Mouse (Mus musculus) hindbrain, embryonic 13.5 days (tissue): Measurements from ENCODE around the gene Vmn1r160. TPM values are rescaled to one million over a fixed set of nuclear protein-coding genes. Genes with fewer than 3 reads are reported as not detected.
"Not testable (repeated sequence)": the region's sequence is repeated elsewhere in the genome, so short reads cannot be mapped to it uniquely, and the experiment has no call there.

Experiments
- ATAC-seq: fragments of 200-750 bp; cut with Nextera tagmentation; 2 replicates; pipeline ENCODE4 v1.8.0; 2017; ENCODE audit warnings: moderate TSS enrichment; ENCODE audit not compliant: low FRiP score
- H3K27ac ChIP-seq: fragments of 300-500 bp; sonication (generic); 2 replicates; pipeline ENCODE4 v1.5.1; 2015; ENCODE audit warnings: inconsistent platforms, mild to moderate bottlenecking, moderate library complexity
- H3K27me3 ChIP-seq: fragments of 300-500 bp; sonication (generic); 2 replicates; pipeline ENCODE4 v1.6.1; 2015; ENCODE audit warnings: mild to moderate bottlenecking, inconsistent platforms
- H3K36me3 ChIP-seq: fragments of 300-500 bp; sonication (generic); 2 replicates; pipeline ENCODE4 v1.6.1; 2015; ENCODE audit warnings: mild to moderate bottlenecking, inconsistent platforms
- H3K4me1 ChIP-seq: fragments of 300-500 bp; sonication (generic); replicated peaks from 2 replicates; pipeline ENCODE4 v1.6.1; 2015; ENCODE audit warnings: inconsistent platforms
- H3K4me2 ChIP-seq: fragments of 300-500 bp; sonication (generic); 2 replicates; pipeline ENCODE4 v1.6.1; 2015; ENCODE audit warnings: inconsistent platforms, mild to moderate bottlenecking, moderate library complexity
- H3K4me3 ChIP-seq: fragments of 300-500 bp; sonication (generic); 2 replicates; pipeline ENCODE4 v1.5.1; 2015; ENCODE audit warnings: mild to moderate bottlenecking, inconsistent platforms
- H3K9ac ChIP-seq: fragments of 300-500 bp; sonication (generic); 2 replicates; pipeline ENCODE4 v1.6.1; 2015; ENCODE audit warnings: mild to moderate bottlenecking, inconsistent platforms
- H3K9me3 ChIP-seq: fragments of 300-500 bp; sonication (generic); 2 replicates; pipeline ENCODE4 v1.6.1; 2016; ENCODE audit warnings: inconsistent platforms
- WGBS: fragments of 180-500 bp; shearing (Covaris S2); methylation state at CpG from one replicate; pipeline ENCODE4 v1.1.7; 2015; 5-methylcytosine and 5-hydroxymethylcytosine counted together
- polyA plus RNA-seq: library from polyadenylated mRNA; unstranded; fragments of >200 nt; fragmentation: Nextera tagmentation; extraction: Ambion mirVana; gene quantifications from 2 replicates; pipeline ENCODE4 v1.2.1, GENCODE M21; 2015

Gene Vmn1r160
- not detected in 2 replicates for polyA plus RNA-seq

- H3K4me1 ChIP-seq, H3K4me3 ChIP-seq, H3K27ac ChIP-seq, H3K9me3 ChIP-seq, ATAC-seq, H3K4me2 ChIP-seq, H3K9ac ChIP-seq, H3K27me3 ChIP-seq, H3K36me3 ChIP-seq: not testable (repeated sequence)
- 38% methylated on average over 1 of the region's 3 CpGs for WGBS
These were observed at the start of gene Vmn1r160 for GRCm38 (mm10) chr7:22870924-22871323. TSS of gene Vmn1r160 (plus strand) at chr7:22871224.

- H3K9ac ChIP-seq, H3K36me3 ChIP-seq, H3K9me3 ChIP-seq, H3K27ac ChIP-seq, ATAC-seq, H3K4me2 ChIP-seq, H3K4me3 ChIP-seq, H3K27me3 ChIP-seq, H3K4me1 ChIP-seq: not testable (repeated sequence)
- WGBS: 63% methylated on average over 3 of the region's 3 CpGs
These were observed 27.5 kb upstream of the Vmn1r160 start, which contains the start of gene Vmn1r159 for GRCm38 (mm10) chr7:22843505-22843904. TSS of gene Vmn1r159 (minus strand) at chr7:22843605.

Other genes with a start within 250 kb of the Vmn1r160 start
- not detected in 2 replicates for gene Vmn1r155, start 213.2 kb upstream of the Vmn1r160 start, polyA plus RNA-seq
- not detected in 2 replicates for gene Gm8693, start 178.9 kb upstream of the Vmn1r160 start, polyA plus RNA-seq
- gene Gm4567, start 151.5 kb upstream of the Vmn1r160 start, polyA plus RNA-seq: not detected in 2 replicates
- not detected in 2 replicates for gene Vmn1r157, start 109.5 kb upstream of the Vmn1r160 start, polyA plus RNA-seq
- not detected in 2 replicates for gene Vmn1r158, start 80.4 kb upstream of the Vmn1r160 start, polyA plus RNA-seq
- gene Vmn1r159, start 27.6 kb upstream of the Vmn1r160 start, polyA plus RNA-seq: not detected in 2 replicates
- gene Gm4214, start 113.4 kb downstream of the Vmn1r160 start, polyA plus RNA-seq: not detected in 2 replicates
- gene Gm4216, start 148.7 kb downstream of the Vmn1r160 start, polyA plus RNA-seq: not detected in 2 replicates
- not detected in 2 replicates for gene Vmn1r163, start 184.3 kb downstream of the Vmn1r160 start, polyA plus RNA-seq
- not detected in 2 replicates for gene Gm8720, start 196.2 kb downstream of the Vmn1r160 start, polyA plus RNA-seq